Mouse (Mus musculus) heart, adult 2 months (tissue): ENCODE measurements around the gene Tie1. TPM values are rescaled to one million over a fixed set of nuclear protein-coding genes. Genes with fewer than 3 reads are reported as not detected.
A peak's percentile ranks its signal among the peaks of the same experiment; 100 is the strongest.

Experiments used
- DNase-seq, 2 experiments: peaks; one replicate each; pipeline ENCODE4 v3.0.0; 2021
- H3K27ac ChIP-seq: fragments of 200-600 bp; 2 replicates; pipeline ENCODE4 v1.8.1; 2022
- H3K27me3 ChIP-seq: fragments of 200-500 bp; 2 replicates; pipeline ENCODE4 v1.6.1; 2012; ENCODE audit warnings: mild to moderate bottlenecking, low read length, inconsistent platforms, mixed read lengths; ENCODE audit not compliant: control insufficient read depth, insufficient read depth
- H3K36me3 ChIP-seq: fragments of 200-500 bp; 2 replicates; pipeline ENCODE4 v1.6.1; 2012; ENCODE audit warnings: low read length, inconsistent platforms; ENCODE audit not compliant: control insufficient read depth, insufficient read depth
- H3K4me1 ChIP-seq: fragments of 200-500 bp; 2 replicates; pipeline ENCODE4 v1.6.1; 2011; ENCODE audit warnings: low read length; ENCODE audit not compliant: control insufficient read depth, insufficient read depth
- H3K4me3 ChIP-seq: fragments of 200-600 bp; 2 replicates; pipeline ENCODE4 v1.8.1; 2022
- H3K79me2 ChIP-seq: fragments of 200-500 bp; replicated peaks from 2 replicates; pipeline ENCODE4 v1.6.1; 2012; ENCODE audit warnings: mild to moderate bottlenecking, inconsistent platforms, low read length, moderate library complexity, mixed read lengths; ENCODE audit not compliant: control insufficient read depth, insufficient read depth
- H3K9ac ChIP-seq: fragments of 200-500 bp; 2 replicates; pipeline ENCODE4 v1.6.1; 2012; ENCODE audit warnings: low read depth, mild to moderate bottlenecking, control low read depth, inconsistent platforms, low read length, mixed read lengths
- CTCF ChIP-seq: fragments of 200-600 bp; IDR thresholded peaks from 2 replicates; pipeline ENCODE4 v1.8.1; 2022; ENCODE audit warnings: antibody characterized with exemption, mild to moderate bottlenecking, moderate library complexity
- EP300 ChIP-seq: fragments of 200-500 bp; IDR thresholded peaks from 2 replicates; pipeline ENCODE4 v1.6.1; 2011; ENCODE audit warnings: low read depth, low read length, control low read depth; ENCODE audit not compliant: insufficient read depth
- POLR2A ChIP-seq: fragments of 200-500 bp; IDR thresholded peaks from 2 replicates; pipeline ENCODE4 v1.6.1; 2011; ENCODE audit warnings: mild to moderate bottlenecking, low read depth, low read length, control low read depth; ENCODE audit not compliant: insufficient read depth
- WGBS: fragments of 180-500 bp; shearing (Covaris S2); methylation state at CpG from one replicate; pipeline ENCODE4 v1.1.7; 2018; 5-methylcytosine and 5-hydroxymethylcytosine counted together
- intact Hi-C: fragments of 180-260 bp; cut with DNase I; formaldehyde crosslinking; loops from one replicate; pipeline ENCODE4 v1.15.1; 2025
- long read RNA-seq: library from polyadenylated mRNA; stranded (forward); transcript quantifications from one replicate; pipeline ENCODE4 v2.0.0, GENCODE M21; 2021
- polyA plus RNA-seq: library from polyadenylated mRNA; depleted of rRNA; stranded (reverse); fragments of >200 nt; gene quantifications from 2 replicates; pipeline ENCODE4 v1.2.3, GENCODE M21; 2012; rRNA removed
- total RNA-seq, 2 experiments: library from RNA; stranded (reverse); gene quantifications; 2 replicates each; pipeline ENCODE4 v1.2.3; 2021

Gene Tie1
- total RNA-seq (10 to 100 TPM; 59.8 to 63.3 TPM), polyA plus RNA-seq (66.8 and 82.3 TPM in 2 replicates)
- long read RNA-seq, full-length matches to known transcripts: 41 of 52 reads
- long read RNA-seq, partial matches to known transcripts: 3 of 52 reads
- long read RNA-seq, other reads (novel, unspliced or antisense): 8 of 52 reads

DNA sequence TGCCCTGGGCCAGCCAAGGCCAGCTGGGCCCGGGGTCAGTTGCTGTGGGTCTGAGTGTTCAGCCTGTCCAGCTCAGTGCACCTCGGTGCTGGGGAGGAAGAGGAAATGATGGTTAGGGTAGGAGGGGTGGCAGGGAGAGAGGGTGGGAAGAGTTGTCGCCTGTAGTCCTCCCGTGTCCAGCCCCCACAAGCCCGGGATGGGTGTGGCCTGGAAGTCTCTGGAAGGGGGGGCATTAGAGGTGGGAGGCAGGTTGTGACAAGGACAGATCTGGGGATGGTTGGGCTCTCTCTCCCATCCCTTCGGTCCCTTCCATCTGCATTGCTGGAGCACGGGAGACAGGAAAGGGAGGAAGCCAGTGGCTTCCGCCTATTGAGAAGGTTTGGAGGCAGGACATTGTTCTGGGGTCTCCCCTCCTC lies at the start of gene Tie1:
Tie1 (minus strand) TSS at position 345 of the 416 bp plus-strand sequence.
- Histone ChIP-seq H3K4me1 (peaks cover 7% of the 10 kb centered on the region), H3K36me3 (peaks cover 3% of the 10 kb centered on the region; the same call in 1 of the 2 replicates), H3K9ac (peak within 1 kb of the TSS; percentile 55), H3K27me3 (no peaks in the 10 kb centered on the region), H3K4me3 (peak within 1 kb of the TSS; percentile 66), H3K79me2 (no peaks in the 10 kb centered on the region), H3K27ac (peak within 1 kb of the TSS; percentile 94)
- TF ChIP-seq POLR2A: peak; percentile 93
- peak; percentile 98 for TF ChIP-seq EP300
- no peak for TF ChIP-seq CTCF
- peak; percentile 81 to 87 for DNase-seq
- intact Hi-C loops: loop anchor here (5.0 kb wide), 3 partner anchors 42 to 78 kb away; partner anchors contain the start of gene Elovl1
- WGBS: 29% methylated on average over 8 of the region's 8 CpGs

- intact Hi-C loops: no loop called here
- Histone ChIP-seq H3K4me1 (no peaks in the 10 kb centered on the region), H3K27me3 (no peaks in the 10 kb centered on the region; the same call in 1 of the 2 replicates), H3K27ac (no peak overlapping the region), H3K36me3 (no peaks in the 10 kb centered on the region), H3K9ac (no peak overlapping the region), H3K79me2 (no peaks in the 10 kb centered on the region), H3K4me3 (no peak overlapping the region)
- 34% methylated on average over 6 of the region's 6 CpGs for WGBS
- TF ChIP-seq EP300 (no peak), CTCF (no peak), POLR2A (no peak)
- DNase-seq: no peak
Measured at GRCm38 (mm10) chr4:118537801-118538200, 47.9 kb upstream of the Tie1 start.

DNA sequence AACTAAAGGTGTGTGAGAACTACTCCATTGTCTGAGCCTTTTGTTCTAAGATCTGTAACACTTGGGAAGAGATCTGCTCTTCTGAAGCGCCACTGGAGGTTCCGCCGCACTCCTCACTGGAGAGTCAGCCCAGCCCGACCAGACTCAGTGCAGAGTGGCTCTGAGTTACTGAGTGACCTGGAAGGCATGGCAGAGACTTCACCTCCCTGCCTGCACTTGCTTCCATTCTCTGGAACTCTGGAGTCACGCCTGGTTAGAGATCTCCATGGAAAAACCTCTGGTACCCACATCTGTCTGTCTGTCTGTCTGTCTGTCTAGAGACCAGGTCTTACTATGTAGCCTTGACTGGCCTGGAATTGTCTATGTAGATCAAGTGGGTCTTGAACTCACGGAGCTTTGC lies 45.7 kb upstream of the Tie1 start:
- intact Hi-C loops: no loop called here
- TF ChIP-seq EP300: no peak
- TF ChIP-seq CTCF: no peak
- no peak for TF ChIP-seq POLR2A
- WGBS: 82% methylated on average over 6 of the region's 6 CpGs
- Histone ChIP-seq H3K27ac (no peak overlapping the region), H3K4me1 (no peaks in the 10 kb centered on the region), H3K4me3 (no peak overlapping the region), H3K27me3 (no peaks in the 10 kb centered on the region), H3K79me2 (no peaks in the 10 kb centered on the region), H3K9ac (no peak overlapping the region), H3K36me3 (no peaks in the 10 kb centered on the region)
- DNase-seq: no peak

- no peak overlapping the region for H3K9ac ChIP-seq
- H3K79me2 ChIP-seq: no peaks in the 10 kb centered on the region
- no peaks in the 10 kb centered on the region for H3K4me1 ChIP-seq
- TF ChIP-seq CTCF (no peak), POLR2A (no peak), EP300 (no peak)
- no peak for DNase-seq
- no peak overlapping the region for H3K27ac ChIP-seq
- intact Hi-C loops: no loop called here
- H3K36me3 ChIP-seq: no peaks in the 10 kb centered on the region
- H3K27me3 ChIP-seq: no peaks in the 10 kb centered on the region
- 78% methylated on average over 7 of the region's 7 CpGs for WGBS
- H3K4me3 ChIP-seq: no peak overlapping the region
Measured at GRCm38 (mm10) chr4:118533605-118534004, 43.7 kb upstream of the Tie1 start.

- intact Hi-C loops: no loop called here
- no peak overlapping the region for H3K27ac ChIP-seq
- no peak overlapping the region for H3K9ac ChIP-seq
- TF ChIP-seq CTCF: no peak
- TF ChIP-seq EP300: no peak
- TF ChIP-seq POLR2A: no peak
- no peaks in the 10 kb centered on the region for H3K79me2 ChIP-seq
- H3K4me1 ChIP-seq: no peaks in the 10 kb centered on the region
- no peaks in the 10 kb centered on the region for H3K36me3 ChIP-seq
- no peak overlapping the region for H3K4me3 ChIP-seq
- WGBS: 64% methylated on average over 3 of the region's 4 CpGs
- no peaks in the 10 kb centered on the region for H3K27me3 ChIP-seq
- no peak for DNase-seq
Measured at GRCm38 (mm10) chr4:118533156-118533555, 43.3 kb upstream of the Tie1 start.

GRCm38 (mm10) chr4:118532663-118533062 lies 42.8 kb upstream of the Tie1 start:
- no peak for TF ChIP-seq EP300
- H3K4me1 ChIP-seq: no peaks in the 10 kb centered on the region
- 64% methylated on average over 5 of the region's 5 CpGs for WGBS
- H3K36me3 ChIP-seq: no peaks in the 10 kb centered on the region
- no peak overlapping the region for H3K9ac ChIP-seq
- H3K27ac ChIP-seq: no peak overlapping the region
- H3K27me3 ChIP-seq: no peaks in the 10 kb centered on the region
- intact Hi-C loops: no loop called here
- H3K4me3 ChIP-seq: no peak overlapping the region
- no peaks in the 10 kb centered on the region for H3K79me2 ChIP-seq
- no peak for DNase-seq
